ENCODE assay signal across 15 mouse cellular contexts in the genomic region with DNA sequence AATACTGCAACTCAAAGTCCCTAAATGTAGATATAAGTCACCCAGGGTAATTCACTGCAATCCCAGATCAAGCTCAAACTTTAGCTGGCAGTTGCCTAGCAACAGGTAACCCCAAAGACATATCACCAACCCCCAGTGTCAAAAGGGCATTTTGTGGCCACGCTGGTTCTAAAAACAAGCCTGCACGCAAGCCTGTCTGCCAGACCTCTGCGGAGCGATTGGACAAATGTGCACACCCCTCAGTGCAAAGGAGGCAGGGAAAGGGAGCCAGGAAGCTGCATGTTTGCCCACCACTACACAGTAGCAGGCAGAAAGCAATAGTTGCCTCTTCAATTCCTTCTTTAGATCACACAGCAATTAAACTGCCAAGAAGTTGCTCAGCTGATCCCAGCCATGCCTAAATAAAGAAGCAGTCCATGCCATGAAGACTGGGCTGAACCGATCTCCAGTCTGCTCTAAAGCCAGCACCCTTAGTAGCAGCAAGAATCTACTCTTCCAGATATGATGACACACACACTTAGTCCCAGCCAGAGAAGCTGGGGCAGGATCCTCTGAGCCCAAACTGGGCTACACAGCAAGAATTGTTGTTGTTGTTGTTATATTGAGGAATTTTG. TPM values are rescaled to one million over a fixed set of nuclear protein-coding genes. Genes with fewer than 3 reads are reported as not detected.
DNase-seq lines count a peak whose midpoint lies in the region; ATAC-seq and TF ChIP-seq lines count a peak whose summit lies in the region.
"Had no signal": no experiment of that assay in that cellular context is flagged by ENCODE, and none has a peak within 500 bp of the region (broad histone marks: within the 10 kb centered on the region; RNA-seq: fewer than 3 reads in every experiment).

No protein-coding gene starts in this region.

- no peak overlapping the region for H3K27ac ChIP-seq in hindbrain, embryonic 10.5 days
- no peak overlapping the region for H3K27ac ChIP-seq in hindbrain, embryonic 12.5 days
- peak overlapping the region; percentile 50 for H3K27ac ChIP-seq in olfactory bulb, adult 2 months (ENCODE audit: insufficient read depth, low read depth, low read length)
- H3K27ac ChIP-seq: forebrain, embryonic 15.5 days; intestine, embryonic 15.5 days; neural tube, embryonic 13.5 days had no signal

- H3K9ac ChIP-seq in hindbrain, embryonic 12.5 days, result no peak overlapping the region
- H3K9ac ChIP-seq: forebrain, embryonic 15.5 days; intestine, embryonic 15.5 days; lung, embryonic 14.5 days; neural tube, embryonic 13.5 days had no signal

- no peak for TF ChIP-seq POLR2A in olfactory bulb, adult 2 months (IDR thresholded peaks at IDR 0.05; ENCODE audit: insufficient read depth, low read depth, low read length)

- no peak overlapping the region for H3K4me3 ChIP-seq in hindbrain, embryonic 10.5 days
- no peak overlapping the region for H3K4me3 ChIP-seq in hindbrain, embryonic 12.5 days
- no peak overlapping the region for H3K4me3 ChIP-seq in olfactory bulb, adult 2 months (ENCODE audit: insufficient read depth, low read depth, low read length)
- H3K4me3 ChIP-seq: forebrain, embryonic 15.5 days; intestine, embryonic 15.5 days; neural tube, embryonic 13.5 days had no signal

- peaks cover 41% of the 10 kb centered on the region for H3K27me3 ChIP-seq in hindbrain, embryonic 10.5 days (ENCODE audit: insufficient read depth, poor library complexity, severe bottlenecking)
- no peaks in the 10 kb centered on the region for H3K27me3 ChIP-seq in hindbrain, embryonic 12.5 days
- H3K27me3 ChIP-seq: forebrain, embryonic 15.5 days; intestine, embryonic 15.5 days; neural tube, embryonic 13.5 days had no signal

- H3K4me2 ChIP-seq in hindbrain, embryonic 12.5 days (replicated peaks), result no peak overlapping the region
- H3K4me2 ChIP-seq: forebrain, embryonic 15.5 days; intestine, embryonic 15.5 days; lung, embryonic 14.5 days; neural tube, embryonic 13.5 days had no signal

- H3K4me1 ChIP-seq in hindbrain, embryonic 10.5 days (replicated peaks), result peaks cover 20% of the 10 kb centered on the region
- peaks cover 24% of the 10 kb centered on the region for H3K4me1 ChIP-seq in hindbrain, embryonic 12.5 days
- H3K4me1 ChIP-seq in olfactory bulb, adult 2 months (ENCODE audit: control insufficient read depth, insufficient read depth, low read length), result peaks cover 25% of the 10 kb centered on the region
- H3K4me1 ChIP-seq: intestine, embryonic 15.5 days had no signal

- 40% methylated on average over 5 of the region's 5 CpGs for WGBS in hindbrain, embryonic 10.5 days
- 43% methylated on average over 5 of the region's 5 CpGs for WGBS in hindbrain, embryonic 12.5 days
- 10% methylated on average over 5 of the region's 5 CpGs for WGBS in olfactory bulb, adult 2 months

- TF ChIP-seq CTCF in olfactory bulb, adult 2 months (IDR thresholded peaks at IDR 0.05; ENCODE audit: insufficient read depth, low read depth, low read length), result no peak

- H3K36me3 ChIP-seq in hindbrain, embryonic 10.5 days, result no peaks in the 10 kb centered on the region
- no peaks in the 10 kb centered on the region for H3K36me3 ChIP-seq in hindbrain, embryonic 12.5 days
- H3K36me3 ChIP-seq: forebrain, embryonic 15.5 days; intestine, embryonic 15.5 days; neural tube, embryonic 13.5 days had no signal

- ATAC-seq in hindbrain, embryonic 12.5 days (ENCODE audit: low FRiP score), result no peak
- ATAC-seq: activated CD4-positive, CD25-positive, alpha-beta regulatory T cell, adult 4 months; CD4-positive, CD25-positive, alpha-beta regulatory T cell, adult 4 months; forebrain, embryonic 15.5 days; intestine, embryonic 15.5 days; midbrain, embryonic 16.5 days had no signal

- H3K9me3 ChIP-seq in hindbrain, embryonic 10.5 days, result no peaks in the 10 kb centered on the region
- no peaks in the 10 kb centered on the region for H3K9me3 ChIP-seq in hindbrain, embryonic 12.5 days (replicated peaks)
- H3K9me3 ChIP-seq: forebrain, embryonic 15.5 days; intestine, embryonic 15.5 days; neural tube, embryonic 13.5 days had no signal

- peak; percentile 25 for DNase-seq in hindbrain, embryonic 10.5 days (ENCODE audit: low spot score)
- peak; percentile 32 for DNase-seq in embryo, embryonic 9.5 days (ENCODE audit: extremely low spot score)
- DNase-seq in heart, postnatal 4 days, result peak; percentile 14
- no peak for DNase-seq in adrenal gland, adult 2 months
- no peak for DNase-seq in layer of hippocampus, adult 8-10 months (ENCODE audit: low spot score in 2 of 2)
- DNase-seq: cerebellum, adult 18-20 months; lung, embryonic 14.5 days had no signal

RNA-seq across cellular contexts. Expression of a gene that starts 13.4 kb away (rescaled TPM):
- polyA plus RNA-seq in hindbrain, embryonic 10.5 days (2016; fragmentation: Nextera tagmentation; extraction: Ambion mirVana), result 5.3 and 10.5 TPM in 2 replicates
- 18.0 and 21.6 TPM in 2 replicates for polyA plus RNA-seq in hindbrain, embryonic 12.5 days (2016; fragmentation: Nextera tagmentation; extraction: Ambion mirVana)
- 10 to 100 TPM; 19.6 to 20.2 TPM for total RNA-seq in heart, postnatal 4 days (2021)
- polyA plus RNA-seq in olfactory bulb, adult 2 months (2012; ENCODE audit: insufficient read depth, insufficient read length, low replicate concordance, missing spikeins), result not detected in 2 replicates
- total RNA-seq in adrenal gland, adult 2 months (2021), result 1 to 10 TPM; 7.6 to 8.6 TPM
- 6.6 TPM in 2 replicates for polyA plus RNA-seq in adrenal gland, adult 2 months (2012; rRNA removed)
- total RNA-seq in layer of hippocampus, adult 8-10 months (2022), result 10 to 100 TPM; 16.3 to 26.0 (median 20.2) TPM

RNA-seq across cellular contexts. Expression of a gene that starts 46.2 kb away (rescaled TPM):
- polyA plus RNA-seq in hindbrain, embryonic 10.5 days (2016; fragmentation: Nextera tagmentation; extraction: Ambion mirVana), result 24.8 and 25.7 TPM in 2 replicates
- 28.2 and 29.9 TPM in 2 replicates for polyA plus RNA-seq in hindbrain, embryonic 12.5 days (2016; fragmentation: Nextera tagmentation; extraction: Ambion mirVana)
- total RNA-seq in heart, postnatal 4 days (2021), result 10 to 100 TPM; 15.9 to 16.6 TPM
- polyA plus RNA-seq in olfactory bulb, adult 2 months (2012; ENCODE audit: insufficient read depth, insufficient read length, low replicate concordance, missing spikeins), result not detected in 2 replicates
- total RNA-seq in adrenal gland, adult 2 months (2021), result 10 to 100 TPM; 36.3 to 54.2 TPM
- 38.1 and 43.4 TPM in 2 replicates for polyA plus RNA-seq in adrenal gland, adult 2 months (2012; rRNA removed)
- total RNA-seq in layer of hippocampus, adult 8-10 months (2022), result 10 to 100 TPM; 29.4 to 35.6 (median 30.6) TPM

Comparison
In these comparisons a context has a peak if more than half of its experiments do, and no peak if none do; other contexts are left out.
1. DNase-seq: peak in hindbrain, embryonic 10.5 days (single experiment), embryo, embryonic 9.5 days (single experiment) and heart, postnatal 4 days (single experiment); none in adrenal gland, adult 2 months (single experiment) and layer of hippocampus, adult 8-10 months (0 of 2).